Mouse (Mus musculus): Measurements from ENCODE around the gene Styx. TPM values are rescaled to one million over a fixed set of nuclear protein-coding genes. Genes with fewer than 3 reads are reported as not detected.
"Not testable (repeated sequence)": the region's sequence is repeated elsewhere in the genome, so short reads cannot be mapped to it uniquely, and the experiment has no call there.

Styx gene
- polyA plus RNA-seq, 1 experiment from 2014 or later, result 49.3 TPM

GRCm38 (mm10) chr14:45464036-45465035 is 113.4 kb downstream of the Styx start:
- DNase-seq (ENCODE audit: low spot score), result no peak
- H3K9me3 ChIP-seq, result peaks cover 2% of the 10 kb centered on the region; the same call in 1 of the 2 replicates
- H3K36me3 ChIP-seq (replicated peaks), result peaks cover 89% of the 10 kb centered on the region
- WGBS, result 67% methylated on average over 19 of the region's 19 CpGs
- peaks cover 27% of the 10 kb centered on the region for H3K4me1 ChIP-seq
- H3K27me3 ChIP-seq (replicated peaks; ENCODE audit: low read depth, poor library complexity, severe bottlenecking), result no peaks in the 10 kb centered on the region
- no peak overlapping the region for H3K4me3 ChIP-seq
- peak overlapping the region; percentile 70; the same call in 1 of the 2 replicates for H3K27ac ChIP-seq (replicated peaks)

- H3K27ac ChIP-seq (replicated peaks); H3K27me3 ChIP-seq (replicated peaks; ENCODE audit: low read depth, poor library complexity, severe bottlenecking); H3K4me3 ChIP-seq; H3K9me3 ChIP-seq; DNase-seq (ENCODE audit: low spot score): not testable (repeated sequence)
- WGBS, result 93% methylated on average over 8 of the region's 8 CpGs
- Histone ChIP-seq H3K4me1 (peaks cover 27% of the 10 kb centered on the region), H3K36me3 (replicated peaks) (peaks cover 89% of the 10 kb centered on the region)
Observed at GRCm38 (mm10) chr14:45466371-45466770, 115.5 kb downstream of the Styx start.

- Histone ChIP-seq H3K27me3 (replicated peaks; ENCODE audit: low read depth, poor library complexity, severe bottlenecking) (no peaks in the 10 kb centered on the region), H3K36me3 (replicated peaks) (peaks cover 99% of the 10 kb centered on the region), H3K4me3 (no peak overlapping the region), H3K4me1 (peaks cover 5% of the 10 kb centered on the region), H3K9me3 (peaks cover 5% of the 10 kb centered on the region; the same call in 1 of the 2 replicates), H3K27ac (replicated peaks) (no peak overlapping the region)
- 92% methylated on average over 8 of the region's 8 CpGs for WGBS
- DNase-seq (ENCODE audit: low spot score), result no peak
Observed at GRCm38 (mm10) chr14:45469446-45469845, 118.6 kb downstream of the Styx start.

Small RNAs within 50 kb of the gene (microRNA-seq; reads per million reads assigned to microRNA genes)
- gene Gm25353, result not detected

Other genes starting within 250 kb of the Styx start
- 3.4 and 3.6 TPM in 2 replicates for gene Gpr137c, start 131.4 kb upstream of the Styx start, polyA plus RNA-seq (2016; fragmentation: Nextera tagmentation; extraction: Ambion mirVana)
- 15.3 TPM in 2 replicates for gene Txndc16, start 130.8 kb upstream of the Styx start, polyA plus RNA-seq (2016; fragmentation: Nextera tagmentation; extraction: Ambion mirVana)
- 32.7 and 35.5 TPM in 2 replicates for gene Ero1l, start 32.3 kb upstream of the Styx start, polyA plus RNA-seq (2016; fragmentation: Nextera tagmentation; extraction: Ambion mirVana)
- gene Psmc6, start 21.3 kb upstream of the Styx start, polyA plus RNA-seq (2016; fragmentation: Nextera tagmentation; extraction: Ambion mirVana), result 206 and 210 TPM in 2 replicates
- 54.6 and 57.0 TPM in 2 replicates for gene Gnpnat1, start 53.8 kb downstream of the Styx start, polyA plus RNA-seq (2016; fragmentation: Nextera tagmentation; extraction: Ambion mirVana)
- 83.7 and 99.7 TPM in 2 replicates for gene Fermt2, start 179.0 kb downstream of the Styx start, polyA plus RNA-seq (2016; fragmentation: Nextera tagmentation; extraction: Ambion mirVana)